Mouse (Mus musculus) bone marrow, adult 2 months (tissue): ENCODE measurements around the gene Oprd1. TPM values are rescaled to one million over a fixed set of nuclear protein-coding genes. Genes with fewer than 3 reads are reported as not detected.
A peak's percentile ranks its signal among the peaks of the same experiment; 100 is the strongest.

Experiments
- H3K27ac ChIP-seq: fragments of 200-500 bp; 2 replicates; pipeline ENCODE4 v1.5.1; 2012; ENCODE audit warnings: low read depth, mild to moderate bottlenecking, control low read depth, inconsistent platforms, low read length; ENCODE audit not compliant: control insufficient read depth, poor library complexity, insufficient read depth
- H3K4me1 ChIP-seq: fragments of 200-500 bp; 2 replicates; pipeline ENCODE4 v1.6.1; 2011; ENCODE audit warnings: low read length; ENCODE audit not compliant: control insufficient read depth, insufficient read depth
- H3K4me3 ChIP-seq: fragments of 200-500 bp; replicated peaks from 2 replicates; pipeline ENCODE3; 2011; ENCODE audit warnings: mild to moderate bottlenecking, low read depth, low read length, control low read depth; ENCODE audit not compliant: control insufficient read depth
- CTCF ChIP-seq: fragments of 200-500 bp; IDR thresholded peaks from 2 replicates; pipeline ENCODE4 v1.5.1; 2011; ENCODE audit warnings: low read length, control low read depth; ENCODE audit not compliant: control insufficient read depth, insufficient read depth
- POLR2A ChIP-seq: fragments of 200-500 bp; IDR thresholded peaks from 2 replicates; pipeline ENCODE4 v1.6.1; 2011; ENCODE audit warnings: low read depth, mild to moderate bottlenecking, control low read depth, low read length, borderline replicate concordance; ENCODE audit not compliant: control insufficient read depth
- WGBS: fragments of 180-500 bp; shearing (Covaris S2); methylation state at CpG from one replicate; pipeline ENCODE4 v1.1.7; 2018; 5-methylcytosine and 5-hydroxymethylcytosine counted together
- polyA plus RNA-seq: library from polyadenylated mRNA; stranded (reverse); fragments of >200 nt; gene quantifications from 2 replicates; pipeline ENCODE4 v1.2.4, GENCODE M21; 2011; ENCODE audit warnings: low replicate concordance; ENCODE audit not compliant: missing spikeins, insufficient read depth, insufficient read length

Gene Oprd1
- polyA plus RNA-seq, 1 experiment: not detected

DNA sequence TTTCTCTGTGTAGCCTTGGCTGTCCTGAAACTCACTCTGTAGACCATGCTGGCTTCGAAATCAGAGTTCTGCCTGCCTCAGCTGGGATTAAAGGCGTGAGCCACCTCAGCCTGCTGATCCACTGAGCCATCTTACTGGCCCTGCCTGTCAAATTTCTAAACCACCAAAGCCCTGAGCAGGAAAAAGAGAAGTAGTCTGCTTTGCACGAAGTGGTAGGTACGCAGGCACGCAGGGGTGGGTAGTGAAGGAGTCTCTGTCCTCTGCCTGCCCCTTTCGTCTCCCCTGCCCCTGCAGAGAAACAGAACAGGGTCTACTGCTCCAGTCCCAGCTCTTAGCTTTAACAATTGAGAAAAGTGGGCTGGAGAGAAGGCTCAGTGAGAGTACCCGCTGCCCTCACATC lies 59.2 kb downstream of the Oprd1 start:
- no peaks in the 10 kb centered on the region for H3K4me1 ChIP-seq
- no peak for TF ChIP-seq CTCF
- no peak for TF ChIP-seq POLR2A
- 20% methylated on average over 7 of the region's 7 CpGs for WGBS
- H3K27ac ChIP-seq: no peak overlapping the region
- no peak overlapping the region for H3K4me3 ChIP-seq

DNA sequence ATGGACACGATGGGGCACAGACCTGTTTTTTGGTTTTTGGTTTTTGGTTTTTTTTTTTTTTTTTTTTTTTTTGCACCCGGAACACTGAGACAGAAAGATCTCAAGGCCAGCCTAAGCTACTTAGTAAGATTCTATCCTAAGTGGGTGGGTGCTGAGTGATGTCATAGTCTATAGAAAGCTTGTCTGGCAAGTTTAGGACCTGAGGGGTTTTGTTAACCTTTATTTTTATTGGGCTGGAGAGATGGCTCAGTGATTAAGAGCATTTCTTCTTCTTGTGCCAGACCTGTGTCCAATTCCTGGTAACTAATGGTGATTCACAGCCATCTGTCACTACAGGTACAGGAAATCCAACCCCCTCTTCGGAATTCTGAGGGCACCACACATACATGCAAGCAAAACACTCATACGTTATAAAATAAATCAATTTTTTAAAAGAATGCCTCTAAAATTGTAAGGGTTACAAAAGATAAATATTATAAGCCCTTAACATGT lies 63.7 kb downstream of the Oprd1 start:
- TF ChIP-seq CTCF: no peak
- TF ChIP-seq POLR2A: no peak
- 66% methylated on average over 4 of the region's 4 CpGs for WGBS
- Histone ChIP-seq H3K4me3 (no peak overlapping the region), H3K27ac (no peak overlapping the region), H3K4me1 (peaks cover 2% of the 10 kb centered on the region; the same call in 1 of the 2 replicates)

DNA sequence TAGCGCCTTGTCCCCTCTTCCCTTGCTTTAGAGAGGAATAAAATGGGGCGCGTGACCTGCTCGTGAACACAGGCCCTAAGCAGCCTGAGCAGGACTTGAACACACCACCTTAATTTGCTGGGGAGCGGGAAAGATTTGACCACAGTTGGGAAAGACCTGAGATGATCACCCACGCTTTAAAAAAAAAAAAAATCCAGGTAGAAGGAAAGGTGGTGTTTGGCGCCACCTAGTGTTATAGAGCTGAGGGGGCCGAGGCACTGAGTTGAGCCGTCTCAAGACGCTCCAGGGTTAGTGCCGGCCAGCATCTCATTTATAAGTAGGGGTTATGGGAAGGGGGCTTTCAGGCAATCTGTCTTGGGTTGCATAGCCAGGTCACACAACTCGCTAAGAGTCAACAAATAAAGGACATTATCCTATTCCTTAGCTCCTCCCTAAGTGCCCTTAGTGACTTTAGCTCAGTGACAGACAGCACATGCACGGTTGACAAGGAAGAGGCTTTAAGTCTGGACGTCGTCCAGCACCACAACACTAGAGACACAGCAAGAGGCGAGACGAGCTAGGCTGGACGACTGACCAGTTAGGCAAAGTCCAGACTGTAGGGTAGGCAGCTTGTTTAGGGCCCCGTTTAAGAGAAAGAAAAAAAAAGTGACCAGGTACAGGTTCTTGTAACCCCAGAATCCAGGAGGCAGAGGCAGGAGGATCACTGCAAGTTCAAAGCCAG lies 64.6 kb downstream of the Oprd1 start:
- Histone ChIP-seq H3K4me3 (no peak overlapping the region), H3K4me1 (peaks cover 2% of the 10 kb centered on the region; the same call in 1 of the 2 replicates), H3K27ac (no peak overlapping the region)
- peak; percentile 71 for TF ChIP-seq CTCF
- no peak for TF ChIP-seq POLR2A
- WGBS: 21% methylated on average over 19 of the region's 19 CpGs

DNA sequence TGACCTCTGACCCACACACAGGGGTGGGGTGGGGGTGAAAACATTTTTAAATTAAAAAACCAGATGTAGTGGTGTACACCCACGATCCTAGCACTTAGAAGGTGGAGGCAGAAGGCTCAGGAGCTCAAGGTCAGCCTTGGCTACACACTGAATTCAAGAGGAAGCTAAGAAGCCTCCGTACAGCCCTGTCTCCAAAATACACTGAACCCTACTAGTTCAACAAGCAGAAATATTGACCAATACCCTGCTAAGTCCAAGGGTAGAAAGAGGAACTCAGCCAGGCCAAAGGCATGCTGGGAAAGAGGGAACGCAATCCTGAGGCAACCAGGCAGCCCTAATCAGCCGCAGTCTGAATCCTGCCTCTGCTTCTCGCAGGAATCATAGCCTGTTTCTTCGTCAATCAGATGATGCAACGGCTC lies 66.0 kb downstream of the Oprd1 start:
- peak overlapping the region; percentile 75 for H3K27ac ChIP-seq
- H3K4me3 ChIP-seq: no peak overlapping the region
- peaks cover 2% of the 10 kb centered on the region; the same call in 1 of the 2 replicates for H3K4me1 ChIP-seq
- no peak for TF ChIP-seq CTCF
- no peak for TF ChIP-seq POLR2A
- WGBS: 14% methylated on average over 7 of the region's 7 CpGs

DNA sequence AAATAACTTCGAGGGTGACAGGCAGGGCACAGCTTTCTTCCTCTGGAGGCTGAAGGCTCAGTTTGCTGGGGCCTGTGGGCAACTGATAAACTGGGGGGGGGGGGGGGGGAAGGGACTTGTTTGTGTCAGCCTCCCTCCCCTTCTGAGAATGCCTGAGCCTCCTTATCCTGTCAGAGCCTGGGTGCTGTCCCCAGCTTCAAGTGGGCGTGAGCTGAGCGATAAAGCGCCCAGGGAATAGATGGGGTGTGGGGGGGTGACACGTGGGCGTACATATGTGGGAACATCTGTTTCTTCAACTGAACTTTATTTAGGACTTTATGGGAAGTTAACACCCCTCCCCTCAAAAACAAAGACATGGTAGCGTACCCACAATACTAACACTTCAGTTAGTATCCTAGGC lies 66.8 kb downstream of the Oprd1 start:
- Histone ChIP-seq H3K4me1 (peaks cover 2% of the 10 kb centered on the region; the same call in 1 of the 2 replicates), H3K27ac (peak overlapping the region; percentile 96; the same call in 1 of the 2 replicates), H3K4me3 (no peak overlapping the region)
- no peak for TF ChIP-seq CTCF
- TF ChIP-seq POLR2A: no peak
- WGBS: 30% methylated on average over 7 of the region's 7 CpGs

DNA sequence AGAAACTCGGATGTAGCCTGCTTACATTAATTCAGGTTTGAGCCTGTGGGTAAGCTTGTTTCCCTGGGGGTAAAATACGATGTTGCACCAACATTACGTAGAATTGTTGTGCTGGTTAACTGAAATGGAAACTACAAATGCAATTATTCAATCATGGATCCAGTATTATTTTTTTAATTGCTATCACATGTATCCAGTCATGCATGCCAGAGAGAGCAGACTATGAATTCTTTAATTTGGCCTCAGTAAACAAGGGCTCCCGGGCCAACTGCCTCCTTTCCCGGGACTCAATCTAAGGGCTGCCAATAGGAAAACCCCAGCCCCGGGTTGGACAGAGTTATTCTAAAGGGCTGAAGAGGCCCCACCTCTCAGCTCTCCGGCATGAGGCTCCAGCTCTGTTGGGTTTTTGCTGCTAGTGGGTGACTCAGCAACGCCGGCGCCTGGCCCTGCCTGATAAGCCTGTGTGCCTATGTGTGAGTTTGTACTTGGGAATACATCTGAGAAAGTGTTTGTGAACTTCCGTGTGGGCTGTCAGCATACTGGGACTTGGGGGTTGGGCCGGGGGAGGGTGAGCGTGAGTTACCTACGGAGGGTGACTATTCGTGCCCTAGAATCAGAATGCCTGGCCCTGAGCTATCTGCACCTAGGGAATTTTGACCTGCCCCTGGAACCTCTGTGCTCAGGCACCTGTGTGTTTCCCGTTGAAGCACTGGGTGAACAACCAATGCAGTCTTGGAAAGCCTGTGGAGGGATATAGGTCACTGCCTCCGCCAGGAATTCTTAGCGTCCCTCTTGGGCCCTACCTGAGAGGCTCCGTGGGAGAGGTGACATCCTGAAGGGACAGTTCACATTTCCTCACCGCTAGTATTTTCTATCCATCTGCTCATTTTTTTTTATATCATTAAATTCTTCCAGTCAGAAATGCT lies 67.5 kb downstream of the Oprd1 start:
- Histone ChIP-seq H3K4me1 (peaks cover 2% of the 10 kb centered on the region; the same call in 1 of the 2 replicates), H3K4me3 (peak overlapping the region; percentile 28), H3K27ac (peak overlapping the region; percentile 96)
- TF ChIP-seq CTCF (no peak), POLR2A (no peak)
- WGBS: 14% methylated on average over 20 of the region's 20 CpGs

DNA sequence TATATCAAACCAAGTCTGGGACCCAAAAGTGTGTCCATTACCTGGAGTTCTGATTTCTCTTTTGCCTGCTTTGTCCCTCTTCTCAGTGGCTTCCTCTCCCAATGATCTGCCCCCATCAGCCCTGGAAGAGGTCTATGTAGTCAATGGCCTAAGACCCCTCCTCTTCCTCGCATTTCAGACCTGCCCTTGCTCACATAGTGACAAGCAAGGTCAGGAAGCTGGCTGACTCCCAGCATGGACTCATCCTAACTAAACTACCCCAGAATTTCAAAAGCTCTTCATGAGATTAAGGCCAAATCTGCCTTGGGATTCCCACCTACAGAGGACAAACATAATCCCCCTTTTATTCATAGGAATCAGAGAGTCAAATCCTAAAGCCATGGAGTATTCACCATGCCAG lies 68.5 kb downstream of the Oprd1 start:
- peaks cover 2% of the 10 kb centered on the region; the same call in 1 of the 2 replicates for H3K4me1 ChIP-seq

More for the DNA sequence above, 68.5 kb downstream of the Oprd1 start:
- TF ChIP-seq CTCF: no peak
- no peak for TF ChIP-seq POLR2A
- 48% methylated on average over 1 of the region's 1 CpGs for WGBS
- H3K4me3 ChIP-seq: no peak overlapping the region
- peak overlapping the region; percentile 96 for H3K27ac ChIP-seq
